Mouse (Mus musculus) lung, postnatal 14 days (tissue): ENCODE measurements around the gene Slc4a4.
"Not testable (repeated sequence)": the region's sequence is repeated elsewhere in the genome, so short reads cannot be mapped to it uniquely, and the experiment has no call there.

ENCODE experiments used
- DNase-seq: peaks from one replicate; pipeline ENCODE4 v3.0.0; 2021

The Slc4a4 gene

DNA sequence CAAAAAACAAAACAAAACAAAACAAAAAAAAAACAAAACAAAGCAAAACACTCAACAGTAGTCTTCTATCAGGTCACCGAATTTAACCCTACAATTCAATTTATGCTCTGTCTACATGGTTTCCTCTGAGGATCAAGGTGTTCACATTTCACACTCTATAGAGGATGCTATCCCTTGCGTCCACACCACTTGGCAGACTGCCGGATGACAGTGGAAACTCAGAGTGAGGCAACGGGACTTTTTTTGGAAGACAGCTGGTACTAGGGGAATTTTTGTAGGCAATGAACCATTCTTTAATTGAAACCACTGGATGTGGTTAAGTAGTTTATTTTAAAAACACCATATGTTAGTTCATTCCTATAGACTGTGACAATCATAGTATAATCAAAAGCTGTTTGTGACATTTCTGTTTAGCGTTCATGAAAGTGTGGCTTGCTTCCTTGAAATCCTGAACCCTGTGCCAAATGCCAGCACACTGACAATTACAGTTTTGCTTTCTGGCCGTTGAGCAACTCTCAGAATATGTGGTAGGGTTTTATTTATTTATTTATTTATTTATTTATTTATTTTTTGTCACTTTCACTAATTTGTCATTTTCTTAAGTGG lies 78.2 kb downstream of the Slc4a4 start:
- no peak for DNase-seq

DNA sequence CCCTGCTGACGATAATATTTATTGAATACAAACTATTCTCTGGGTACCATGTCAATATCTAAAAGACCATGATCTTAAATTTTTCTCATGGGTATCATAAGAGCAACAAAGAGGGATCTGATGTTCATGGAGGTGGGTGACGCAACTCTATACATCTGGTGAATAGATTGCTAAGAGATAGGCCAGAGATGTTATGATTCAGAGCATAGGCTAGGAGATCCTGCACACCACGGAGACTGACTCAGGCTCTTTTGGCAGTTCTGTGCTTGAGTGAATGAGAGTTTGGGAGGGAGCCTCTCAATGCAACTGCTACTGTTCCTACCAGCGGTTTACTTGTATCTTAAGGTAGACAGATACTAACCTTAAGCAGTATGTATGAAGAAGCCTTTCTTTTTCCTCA lies 79.9 kb downstream of the Slc4a4 start:
- no peak for DNase-seq

DNA sequence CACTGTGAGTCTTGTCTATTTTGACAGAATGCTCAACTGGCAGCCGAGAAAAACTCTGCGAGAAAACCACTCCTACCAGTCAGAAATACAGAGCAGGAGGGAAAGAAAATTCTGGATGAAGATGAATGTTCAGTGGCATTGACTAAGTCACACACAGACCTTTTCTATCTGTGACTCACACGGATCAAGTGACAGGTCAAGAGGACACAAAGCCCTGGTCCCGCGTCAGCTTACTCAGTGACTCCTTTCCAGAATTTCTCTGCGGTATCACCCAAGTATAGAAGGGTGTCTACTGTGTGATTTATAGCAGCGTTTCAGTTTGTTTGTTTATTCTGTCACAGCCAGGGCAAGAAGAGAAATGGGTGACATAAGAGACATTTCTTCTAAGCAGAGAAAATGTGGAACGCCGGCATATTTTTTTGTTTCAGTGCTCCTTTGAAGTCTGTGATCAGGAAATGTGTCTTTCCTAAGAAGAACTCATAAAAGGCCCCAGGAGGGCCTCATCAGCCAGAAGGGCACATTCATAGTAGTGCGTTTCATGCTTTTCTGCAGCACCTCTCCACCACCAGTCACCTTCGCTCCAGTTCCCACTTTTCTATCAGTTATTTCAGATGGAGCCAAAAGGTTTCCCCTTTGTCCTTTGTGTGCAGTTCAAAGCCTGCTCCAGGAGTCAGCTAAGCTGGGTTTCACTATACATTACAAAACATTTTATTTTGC lies 82.5 kb downstream of the Slc4a4 start:
- no peak for DNase-seq

DNA sequence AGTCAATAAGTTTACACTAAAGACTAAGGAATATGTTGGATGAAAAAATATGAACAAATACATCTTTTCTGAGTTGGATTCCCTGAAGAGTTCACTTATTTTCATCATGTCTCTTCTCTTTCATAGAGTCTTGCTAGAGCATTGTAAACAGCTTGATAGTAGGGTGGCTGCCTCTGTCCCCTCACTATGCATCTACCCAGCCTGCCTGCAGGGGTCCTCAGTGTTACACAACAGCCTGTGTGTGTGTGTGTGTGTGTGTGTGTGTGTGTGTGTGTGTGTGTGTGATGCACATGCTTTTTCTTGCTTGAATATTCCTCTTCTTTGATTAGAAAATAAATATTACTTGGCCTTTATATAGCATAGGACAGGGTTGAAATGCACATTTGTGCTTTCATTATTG lies 84.9 kb downstream of the Slc4a4 start:
- no peak for DNase-seq

DNA sequence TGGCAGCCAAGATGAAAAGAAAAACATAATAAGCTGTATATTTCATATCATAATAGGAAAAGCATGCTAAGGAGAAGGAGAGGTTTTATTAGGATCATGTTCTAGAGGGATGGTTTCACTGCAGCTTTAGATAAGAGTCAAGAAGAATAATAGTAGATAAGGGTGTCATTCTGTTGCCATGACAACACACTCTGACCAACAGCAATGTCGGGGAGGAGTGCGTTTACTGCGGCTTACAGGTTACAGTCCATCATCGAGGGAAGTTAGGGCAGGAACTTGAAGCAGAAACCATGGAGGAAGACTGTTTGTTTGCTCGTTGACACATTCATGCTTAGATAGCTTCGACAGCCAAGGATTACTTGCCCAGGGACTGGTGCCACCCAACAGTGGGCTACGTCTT lies 85.7 kb downstream of the Slc4a4 start:
- DNase-seq = no peak

DNA sequence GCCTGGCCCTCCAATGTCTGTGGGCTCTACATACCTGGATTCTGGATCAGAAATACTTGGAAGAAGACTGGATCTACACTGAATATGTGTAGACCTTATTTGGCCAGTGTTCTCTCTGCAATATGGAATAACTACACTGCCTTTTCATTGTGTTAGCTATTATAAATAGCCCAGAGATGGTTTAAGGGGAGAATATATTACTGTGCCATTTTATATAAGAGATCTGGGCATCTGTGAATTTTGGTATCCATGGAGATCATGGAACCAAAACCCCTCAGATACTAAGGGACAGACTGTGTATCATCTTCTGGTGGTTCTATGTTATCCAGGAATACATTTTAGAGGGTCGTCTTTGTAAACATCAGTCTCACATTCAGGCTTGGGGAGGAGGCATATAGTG lies 86.5 kb downstream of the Slc4a4 start:
- DNase-seq = no peak

DNA sequence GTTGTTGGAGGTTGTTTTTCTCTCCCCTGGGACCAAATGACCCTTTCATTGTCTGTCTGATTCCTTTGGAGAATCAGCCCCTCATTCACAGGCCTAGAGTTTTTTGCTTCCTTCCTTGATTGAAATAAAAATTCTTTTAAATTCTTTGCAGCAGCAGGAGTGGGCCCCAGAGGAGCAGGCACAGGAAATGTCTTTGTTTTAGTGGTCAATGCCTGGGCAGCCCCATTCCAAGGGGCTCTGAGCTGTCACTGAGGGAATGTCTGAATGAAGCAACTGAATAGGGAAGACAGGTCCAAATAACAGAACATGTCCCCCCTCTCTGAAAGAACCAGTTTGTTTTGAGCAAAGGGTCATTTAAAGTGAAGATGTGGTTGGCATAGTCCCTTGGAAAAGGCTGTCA lies 89.1 kb downstream of the Slc4a4 start:
- DNase-seq = no peak

DNA sequence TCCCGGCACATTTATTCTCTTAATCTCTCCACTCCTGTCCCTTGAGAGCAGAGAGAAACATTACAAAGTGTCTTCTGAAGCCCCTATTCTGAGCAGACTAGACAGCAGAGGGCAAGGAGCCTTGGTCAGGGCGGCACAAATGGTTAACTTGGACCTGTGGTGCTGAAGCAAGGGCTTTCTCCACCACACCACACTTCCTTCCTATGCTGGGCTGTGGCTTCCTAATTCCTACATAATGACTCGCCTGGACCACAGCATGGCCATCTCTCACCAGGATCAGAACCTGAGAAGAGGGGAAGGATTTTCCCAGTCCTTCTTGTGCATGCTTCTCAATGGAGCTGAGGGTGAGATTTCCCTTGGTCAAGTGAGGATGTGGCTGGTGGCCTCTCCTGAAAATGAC lies 89.8 kb downstream of the Slc4a4 start:
- DNase-seq = no peak

DNA sequence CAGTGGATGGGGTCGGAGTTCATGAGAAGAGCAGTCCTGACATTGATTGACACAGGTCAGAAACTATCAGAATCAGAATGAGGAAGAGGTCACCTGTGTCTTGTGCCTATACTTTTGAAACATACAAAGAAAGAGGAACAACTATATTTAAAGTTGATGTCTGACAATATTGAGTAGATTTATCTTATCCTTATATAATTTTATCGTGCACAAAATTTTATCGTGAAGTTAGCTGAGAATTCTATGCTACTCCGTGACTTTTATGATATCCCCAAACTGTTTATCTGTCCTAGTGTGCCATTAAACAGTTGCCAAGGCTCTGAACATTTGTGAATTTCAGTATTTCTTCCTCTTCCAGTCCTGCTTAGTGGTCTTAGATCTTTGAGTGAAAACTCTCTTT lies 94.1 kb downstream of the Slc4a4 start:
- no peak for DNase-seq

DNA sequence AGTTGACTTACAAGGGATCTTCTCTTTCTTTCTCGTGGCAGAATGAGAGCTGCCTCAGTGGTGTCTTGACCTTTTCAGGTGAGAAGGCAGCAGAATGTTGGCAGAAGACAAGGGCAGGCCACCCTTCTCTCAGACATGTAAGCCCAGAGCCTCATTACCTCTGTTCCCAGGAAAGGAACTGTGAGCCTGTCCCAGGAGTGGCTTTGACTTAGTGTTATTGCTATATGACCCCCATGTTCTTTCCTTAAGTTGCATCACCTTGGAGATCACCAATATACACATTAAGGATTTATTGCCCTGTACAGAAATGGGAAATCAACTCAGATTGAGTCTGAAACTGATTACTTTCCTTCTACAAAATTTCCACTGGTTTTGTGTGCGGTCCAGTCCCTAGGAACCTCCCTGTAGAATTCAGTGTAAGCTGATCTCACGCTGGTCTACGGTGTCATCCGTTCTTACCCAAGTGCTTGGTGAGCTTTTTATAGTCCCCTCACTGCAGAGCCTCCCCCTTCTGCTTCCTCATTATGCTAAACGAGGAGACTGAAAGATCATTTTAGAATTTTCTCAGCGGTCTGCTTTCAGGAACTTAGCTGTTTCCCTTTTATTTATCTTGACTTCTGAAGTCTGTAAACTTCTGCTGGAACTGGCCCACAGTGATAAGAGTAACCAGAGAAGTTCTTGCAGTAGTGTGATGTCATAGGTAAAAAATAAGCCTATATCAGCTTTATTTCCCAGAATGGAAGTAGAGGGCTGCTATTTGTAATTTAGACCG lies 94.8 kb downstream of the Slc4a4 start:
- DNase-seq = no peak

DNA sequence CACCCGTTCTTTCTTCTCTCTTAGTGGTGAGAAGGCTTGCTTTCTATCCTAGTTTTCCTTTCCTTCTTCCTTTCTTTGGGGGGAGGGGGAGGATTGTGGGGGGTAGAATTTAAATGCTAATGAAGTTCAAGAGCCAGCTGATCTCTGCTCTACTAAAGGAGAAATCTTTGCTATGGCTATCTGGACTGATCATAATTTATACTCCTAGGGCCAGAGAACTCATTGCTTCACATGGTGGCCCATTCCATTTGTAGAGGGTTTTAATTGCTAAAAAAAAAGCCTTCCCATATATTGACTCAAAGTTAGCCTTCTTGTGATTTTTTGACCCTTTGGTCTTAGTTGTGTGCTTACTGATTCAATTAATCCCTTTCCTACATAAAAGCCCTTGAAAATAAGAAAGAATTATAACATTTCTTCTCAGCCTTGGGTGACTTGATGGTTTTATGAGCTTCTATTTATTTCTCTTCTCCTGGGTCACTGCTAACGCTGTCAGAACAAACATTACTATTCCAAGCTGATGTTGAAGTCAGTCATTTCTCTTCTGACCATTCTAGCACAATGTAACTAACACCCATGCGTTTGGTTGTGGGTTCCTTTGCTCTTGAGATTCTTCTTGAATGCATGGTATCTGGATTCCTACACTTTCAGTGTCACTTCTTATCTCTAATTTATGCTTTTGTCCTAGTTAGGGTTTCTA lies 95.6 kb downstream of the Slc4a4 start:
- DNase-seq = no peak

DNA sequence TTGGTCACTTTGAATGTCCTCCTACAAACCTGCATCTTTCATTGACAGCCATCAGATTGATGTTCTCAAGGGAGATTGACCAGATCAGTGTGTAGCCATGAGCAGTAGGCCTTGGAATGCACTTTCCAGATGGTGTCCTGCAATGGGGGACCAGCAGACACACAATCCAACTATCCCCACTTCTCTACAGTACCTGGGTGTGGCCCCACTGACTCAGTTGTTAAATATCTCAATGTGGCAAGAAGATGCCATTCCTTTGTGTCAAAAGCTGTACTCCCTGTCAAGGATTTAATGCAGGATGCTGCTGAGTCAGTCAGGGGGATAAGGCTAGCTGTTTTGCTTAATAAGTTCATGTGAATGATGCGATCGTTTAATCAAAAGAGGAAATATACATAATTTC lies 96.6 kb downstream of the Slc4a4 start:
- no peak for DNase-seq

DNA sequence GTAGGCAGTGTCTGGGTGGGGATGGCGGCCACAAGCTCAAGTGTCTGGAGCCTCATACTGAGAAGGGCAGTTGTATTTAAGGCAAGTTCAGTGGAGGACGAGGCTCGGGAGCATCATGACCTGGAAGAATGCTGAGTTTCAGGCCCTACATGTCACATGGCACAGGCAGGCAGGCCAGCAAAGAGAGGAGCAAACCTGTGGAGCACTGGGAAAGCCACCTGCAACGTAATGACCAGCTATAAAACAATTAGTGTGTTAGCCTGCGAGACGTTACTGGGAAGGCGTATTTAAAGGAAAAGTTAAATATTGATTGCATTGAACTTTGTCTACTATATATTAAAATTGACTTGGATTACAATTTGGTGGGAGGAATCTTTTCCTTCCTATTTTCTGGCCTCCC lies 97.0 kb downstream of the Slc4a4 start:
- DNase-seq = no peak

DNA sequence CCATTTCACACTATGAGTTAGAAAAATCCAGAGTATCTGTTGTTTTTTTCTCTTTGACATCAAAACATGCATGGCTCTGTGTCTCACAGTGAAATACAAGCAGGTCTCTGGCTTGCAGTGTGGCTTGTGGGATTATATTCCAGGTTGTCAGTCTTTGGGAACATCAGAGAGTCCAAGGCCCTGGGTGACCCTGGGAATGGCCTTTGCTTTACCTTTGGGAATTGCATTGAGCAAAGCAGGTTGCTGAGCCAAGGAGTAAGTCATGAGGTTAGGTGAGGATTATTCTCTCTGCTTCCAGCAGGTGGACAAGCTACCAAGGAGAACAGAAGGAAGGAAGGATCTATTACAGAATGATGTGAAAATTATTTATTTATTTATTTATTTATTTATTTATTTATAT lies 102.4 kb downstream of the Slc4a4 start:
- no peak for DNase-seq

DNA sequence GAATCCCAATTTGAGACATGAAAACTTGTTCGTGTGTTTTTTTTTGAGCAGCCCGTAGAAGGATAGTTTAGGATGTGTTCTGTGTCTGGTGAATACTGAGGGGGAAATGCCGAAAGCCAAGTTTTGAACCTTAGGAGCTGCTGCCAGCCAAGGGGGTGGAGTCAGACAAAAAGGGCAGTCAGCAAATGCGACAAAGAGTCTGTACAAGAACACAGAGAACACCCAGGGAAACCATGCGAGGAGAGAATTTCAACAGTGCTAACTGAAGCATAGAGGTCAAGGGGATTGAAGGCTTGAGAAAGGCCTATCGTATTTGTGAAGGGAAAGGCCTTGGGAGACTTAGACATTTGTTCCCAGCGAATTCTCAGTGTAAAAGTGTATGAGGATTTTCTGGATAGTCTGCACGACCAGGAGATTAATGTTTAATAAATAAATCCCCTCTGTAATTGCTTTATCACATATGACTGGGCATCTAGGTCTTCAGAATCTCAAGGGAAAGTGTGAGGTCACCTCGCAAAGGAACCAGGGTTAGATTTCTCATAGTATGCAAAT lies 103.7 kb downstream of the Slc4a4 start:
- no peak for DNase-seq

DNA sequence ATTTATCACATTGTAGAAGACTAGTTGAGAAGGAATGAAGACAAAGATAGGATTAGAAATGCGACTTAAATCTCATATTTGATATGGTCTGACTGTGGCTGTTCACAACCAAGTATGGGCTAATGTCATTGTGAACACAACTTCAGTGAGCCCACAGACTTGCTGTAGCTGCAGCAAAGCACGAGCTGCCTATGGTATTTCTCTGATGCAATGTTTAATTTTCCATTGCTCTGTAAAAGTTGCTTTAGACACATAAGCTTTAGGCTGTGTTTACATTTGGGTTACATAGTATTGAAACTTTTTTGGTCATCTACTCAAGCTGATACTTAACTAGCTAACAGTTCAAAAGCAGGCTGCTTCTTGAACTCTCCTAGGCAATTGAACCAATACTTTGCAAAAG lies 104.7 kb downstream of the Slc4a4 start:
- DNase-seq = not testable (repeated sequence)

DNA sequence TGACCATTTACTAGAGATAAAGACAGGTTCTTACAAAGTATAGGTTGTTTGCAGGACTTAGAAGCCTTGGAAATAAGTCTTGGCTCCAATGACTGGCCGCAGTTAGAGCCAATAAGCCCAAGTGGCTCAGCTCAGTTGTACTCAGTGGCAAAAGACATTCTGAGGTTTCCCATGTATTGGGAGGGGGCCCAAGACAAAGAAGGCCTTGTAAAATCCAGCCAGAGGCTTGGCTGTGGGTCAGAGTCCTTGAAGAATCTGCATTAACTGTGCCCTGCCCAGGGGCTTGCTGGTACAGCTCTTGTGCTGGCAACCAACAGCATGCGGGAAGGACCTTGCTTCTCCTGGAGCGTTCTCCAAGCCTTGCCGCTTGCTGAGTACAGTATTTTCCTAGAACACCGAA lies 107.9 kb downstream of the Slc4a4 start:
- DNase-seq = no peak

DNA sequence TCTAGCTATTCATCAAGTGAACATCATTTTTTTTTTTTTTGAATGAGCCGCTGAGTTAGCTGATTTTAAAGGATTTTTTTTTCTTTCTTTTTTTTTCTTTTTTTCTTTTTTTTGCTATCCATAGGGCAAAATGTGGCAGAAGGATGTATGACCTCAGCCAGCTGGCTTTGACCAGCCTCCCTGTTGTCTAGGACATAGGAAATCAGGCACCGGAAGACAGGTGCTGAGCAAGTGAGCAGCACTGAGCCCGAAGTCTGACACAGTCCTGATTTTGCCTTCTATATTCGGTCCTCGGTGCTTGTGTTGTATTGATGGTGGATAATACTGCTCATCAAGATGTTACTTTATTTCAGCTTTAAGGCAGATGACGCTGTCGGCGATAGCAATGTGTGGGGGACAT lies 109.6 kb downstream of the Slc4a4 start:
- DNase-seq = no peak

DNA sequence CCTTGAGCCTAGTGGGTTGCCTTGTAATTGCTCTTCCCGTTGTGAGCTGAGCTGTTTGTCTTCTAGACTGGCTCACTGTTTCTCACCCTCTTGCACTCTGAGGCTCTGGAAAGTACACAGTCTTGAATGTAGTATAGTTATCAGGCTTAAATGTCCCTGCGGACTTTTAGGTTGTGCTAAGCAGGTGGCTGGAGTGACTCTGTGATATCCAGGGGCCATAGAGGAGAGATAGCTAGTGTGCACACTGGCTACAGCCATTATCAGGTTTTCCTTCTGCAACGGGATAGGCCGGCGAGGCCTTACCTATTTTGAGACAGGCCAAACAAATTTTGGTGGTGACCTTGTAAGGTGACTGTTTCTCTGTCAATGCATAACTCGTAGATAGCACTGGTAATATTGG lies 110.7 kb downstream of the Slc4a4 start:
- no peak for DNase-seq

DNA sequence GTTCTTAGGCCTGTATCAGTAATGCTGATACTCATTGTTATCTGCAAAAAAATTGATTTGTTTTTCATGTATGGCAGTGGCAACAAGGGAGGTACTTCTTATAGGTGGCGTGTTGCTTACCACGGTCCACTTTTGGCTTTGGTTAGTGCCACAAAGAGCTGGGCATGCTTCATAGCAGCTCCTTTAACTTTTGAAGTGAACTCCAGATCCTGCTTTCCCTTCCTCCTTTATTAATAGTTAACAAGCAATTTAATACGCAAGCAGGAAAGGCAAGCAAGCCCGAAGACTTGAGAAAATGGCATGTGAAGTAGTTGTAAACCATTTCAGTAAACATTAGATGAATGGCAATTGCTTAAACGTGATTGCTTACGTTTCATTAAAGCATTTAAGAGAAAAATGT lies 113.2 kb downstream of the Slc4a4 start:
- DNase-seq = no peak

DNA sequence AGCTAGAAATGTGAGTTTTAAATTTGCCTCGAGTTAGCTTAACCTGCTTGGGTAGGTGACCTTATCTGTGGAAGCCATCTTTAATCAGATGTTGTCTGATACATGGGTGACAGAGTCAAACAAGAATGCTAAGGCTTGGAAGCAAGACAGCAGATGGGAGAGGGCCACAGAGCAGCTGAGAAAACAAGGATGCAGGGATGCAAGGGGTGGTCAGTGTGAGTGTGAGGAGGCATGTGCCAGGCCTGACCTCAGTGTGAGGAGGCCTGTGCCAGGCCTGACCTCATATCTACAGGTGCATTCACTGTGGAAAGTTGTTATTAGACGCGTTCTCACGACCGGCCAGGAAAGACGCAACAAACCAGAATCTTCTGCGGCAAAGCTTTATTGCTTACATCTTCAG lies 114.0 kb downstream of the Slc4a4 start:
- no peak for DNase-seq

DNA sequence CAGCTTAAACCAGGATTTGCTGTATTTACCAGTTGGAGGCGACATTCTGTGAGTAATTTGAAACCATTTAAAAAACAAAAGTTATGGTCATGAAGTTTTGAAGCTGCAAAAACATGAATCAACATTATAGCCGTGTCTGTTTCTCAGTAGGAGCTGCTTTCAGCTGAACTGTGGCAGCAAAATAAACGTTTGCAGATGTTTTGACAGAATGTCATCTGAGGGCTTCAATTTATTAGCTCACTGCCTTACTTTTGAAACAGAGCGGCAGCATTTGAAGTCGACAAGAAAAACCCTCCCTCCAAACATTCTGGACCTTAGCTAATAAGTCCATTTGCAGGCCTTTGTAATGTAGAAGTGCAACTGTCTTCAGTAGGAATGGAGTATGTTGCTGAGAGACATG lies 123.5 kb downstream of the Slc4a4 start:
- DNase-seq = no peak

DNA sequence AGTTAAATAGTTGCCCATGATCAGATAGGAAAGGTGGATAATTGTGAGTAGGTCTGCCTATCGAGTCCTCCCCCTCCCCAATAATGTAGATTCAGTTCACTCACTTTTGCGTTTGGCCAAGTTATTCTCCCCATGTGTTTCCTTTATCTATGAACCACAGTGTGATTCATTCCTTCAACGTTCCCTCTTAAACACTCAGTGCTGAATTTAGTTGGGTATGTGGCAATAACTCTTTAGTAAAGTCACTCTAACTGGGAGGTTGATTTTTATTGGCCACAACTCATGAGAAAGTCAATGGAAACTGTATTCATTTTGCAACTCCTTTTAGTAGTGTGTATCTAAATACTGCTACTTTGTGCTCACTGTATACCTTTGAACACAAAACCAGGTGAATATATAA lies 125.8 kb downstream of the Slc4a4 start:
- no peak for DNase-seq

DNA sequence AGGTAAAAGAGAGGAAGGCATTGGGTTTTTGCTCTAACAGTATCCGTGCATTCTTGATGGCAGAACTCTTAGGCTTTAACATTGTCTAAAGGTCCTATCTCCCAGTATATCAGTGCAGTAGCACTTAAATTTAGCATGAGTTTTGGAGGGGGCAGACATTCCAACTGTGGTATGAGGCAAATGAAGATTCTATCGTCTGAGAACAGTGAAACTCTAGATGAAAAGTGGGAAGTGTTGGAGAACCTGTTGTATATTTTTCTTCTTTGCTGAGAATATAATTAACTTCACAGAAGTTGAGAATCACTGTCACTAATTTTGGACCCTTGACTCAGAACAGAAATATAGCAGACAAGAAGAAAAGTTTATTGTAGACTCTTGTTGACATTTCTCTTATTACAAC lies 128.2 kb downstream of the Slc4a4 start:
- no peak for DNase-seq
